Mouse (Mus musculus) liver, embryonic 11.5 days (tissue): ENCODE measurements at regions not wholly inside any gene's neighbourhood (a gene's known extent, or its start where the extent isn't known, plus 50 kb on each side); places are given as distances from the start of the nearest gene placed in this dataset.
"Not testable (repeated sequence)": the region's sequence is repeated elsewhere in the genome, so short reads cannot be mapped to it uniquely, and the experiment has no call there.

Source experiments
- ATAC-seq: fragments of 200-750 bp; cut with Nextera tagmentation; replicated peaks from 2 replicates; pipeline ENCODE4 v1.8.0; 2017; ENCODE audit warnings: moderate number of reproducible peaks, mild to moderate bottlenecking, moderate TSS enrichment, moderate library complexity; ENCODE audit not compliant: low FRiP score
- DNase-seq: peaks from one replicate; pipeline ENCODE4 v3.0.0-alpha.2; 2017; ENCODE audit warnings: low spot score
- H3K27ac ChIP-seq: fragments of 300-500 bp; sonication (generic); 2 replicates; pipeline ENCODE4 v1.5.1; 2014; ENCODE audit warnings: mild to moderate bottlenecking, low read depth, low read length, control low read depth
- H3K27me3 ChIP-seq: fragments of 300-500 bp; sonication (generic); replicated peaks from 2 replicates; pipeline ENCODE4 v1.6.1; 2014; ENCODE audit warnings: low read length, mixed read lengths; ENCODE audit not compliant: control insufficient read depth, insufficient read depth
- H3K36me3 ChIP-seq: fragments of 300-500 bp; sonication (generic); 2 replicates; pipeline ENCODE4 v1.6.1; 2014; ENCODE audit warnings: mild to moderate bottlenecking, low read length, moderate library complexity, mixed read lengths; ENCODE audit not compliant: control insufficient read depth, insufficient read depth
- H3K4me1 ChIP-seq: fragments of 300-500 bp; sonication (generic); replicated peaks from 2 replicates; pipeline ENCODE4 v1.6.1; 2014; ENCODE audit warnings: low read length, mixed read lengths; ENCODE audit not compliant: control insufficient read depth, insufficient read depth
- H3K4me2 ChIP-seq: fragments of 300-500 bp; sonication (generic); 2 replicates; pipeline ENCODE4 v1.6.1; 2014; ENCODE audit warnings: mild to moderate bottlenecking, control low read depth, moderate library complexity
- H3K4me3 ChIP-seq: fragments of 300-500 bp; sonication (generic); 2 replicates; pipeline ENCODE4 v1.5.1; 2014; ENCODE audit warnings: low read depth, low read length, control low read depth
- H3K9ac ChIP-seq: fragments of 300-500 bp; sonication (generic); 2 replicates; pipeline ENCODE4 v1.6.1; 2014; ENCODE audit warnings: low read depth, low read length, control low read depth
- H3K9me3 ChIP-seq: fragments of 300-500 bp; sonication (generic); 2 replicates; pipeline ENCODE4 v1.6.1; 2016; ENCODE audit warnings: low read length, inconsistent platforms, mixed read lengths; ENCODE audit not compliant: control insufficient read depth
- WGBS: fragments of 180-500 bp; shearing (Covaris S2); extraction: QIAGEN DNeasy Blood & Tissue Kit; methylation state at CpG from one replicate; pipeline ENCODE4 v1.1.7; 2014; 5-methylcytosine and 5-hydroxymethylcytosine counted together

GRCm38 (mm10) chr2:79044804-79045203, 176.9 kb downstream of the Ube2e3 start:
- 86% methylated on average over 3 of the region's 3 CpGs for WGBS
- DNase-seq, H3K4me2 ChIP-seq, H3K9me3 ChIP-seq, H3K9ac ChIP-seq, H3K4me1 ChIP-seq, H3K36me3 ChIP-seq, ATAC-seq, H3K4me3 ChIP-seq, H3K27ac ChIP-seq, H3K27me3 ChIP-seq: not testable (repeated sequence)

GRCm38 (mm10) chr2:79045508-79045907, 177.6 kb downstream of the Ube2e3 start:
- H3K4me2 ChIP-seq, result no peak overlapping the region
- no peaks in the 10 kb centered on the region for H3K36me3 ChIP-seq
- no peak for DNase-seq
- no peak overlapping the region for H3K4me3 ChIP-seq
- H3K9me3 ChIP-seq, result no peaks in the 10 kb centered on the region
- no peak overlapping the region for H3K9ac ChIP-seq
- H3K27me3 ChIP-seq, result no peaks in the 10 kb centered on the region
- no peak overlapping the region for H3K27ac ChIP-seq
- WGBS, result 71% methylated on average over 4 of the region's 4 CpGs
- ATAC-seq, result no peak
- H3K4me1 ChIP-seq, result no peaks in the 10 kb centered on the region

GRCm38 (mm10) chr2:79048020-79048419, 180.1 kb downstream of the Ube2e3 start:
- ATAC-seq (no peak), DNase-seq (no peak)
- no peak overlapping the region for H3K27ac ChIP-seq
- no peak overlapping the region for H3K4me3 ChIP-seq
- 77% methylated on average over 7 of the region's 7 CpGs for WGBS
- H3K27me3 ChIP-seq, result no peaks in the 10 kb centered on the region
- H3K4me2 ChIP-seq, result no peak overlapping the region
- no peaks in the 10 kb centered on the region for H3K9me3 ChIP-seq
- no peaks in the 10 kb centered on the region for H3K4me1 ChIP-seq
- H3K36me3 ChIP-seq, result no peaks in the 10 kb centered on the region
- H3K9ac ChIP-seq, result no peak overlapping the region

GRCm38 (mm10) chr2:79048777-79049537, 181.0 kb downstream of the Ube2e3 start:
- DNase-seq, result no peak
- Histone ChIP-seq H3K36me3 (no peaks in the 10 kb centered on the region), H3K27ac (no peak overlapping the region), H3K9me3 (no peaks in the 10 kb centered on the region), H3K9ac (no peak overlapping the region), H3K4me3 (no peak overlapping the region), H3K27me3 (no peaks in the 10 kb centered on the region), H3K4me2 (no peak overlapping the region), H3K4me1 (no peaks in the 10 kb centered on the region)
- ATAC-seq, result no peak
- WGBS, result 83% methylated on average over 5 of the region's 5 CpGs

- no peaks in the 10 kb centered on the region for H3K4me1 ChIP-seq
- WGBS, result 85% methylated on average over 1 of the region's 1 CpGs
- H3K36me3 ChIP-seq, result no peaks in the 10 kb centered on the region
- no peaks in the 10 kb centered on the region for H3K27me3 ChIP-seq
- H3K9me3 ChIP-seq, result no peaks in the 10 kb centered on the region
- no peak for DNase-seq
- no peak overlapping the region for H3K4me3 ChIP-seq
- H3K9ac ChIP-seq, result no peak overlapping the region
- no peak overlapping the region for H3K4me2 ChIP-seq
- no peak for ATAC-seq
- H3K27ac ChIP-seq, result no peak overlapping the region
Observed at GRCm38 (mm10) chr2:79050495-79051046, 182.6 kb downstream of the Ube2e3 start.

GRCm38 (mm10) chr2:79052226-79052625, 184.3 kb downstream of the Ube2e3 start:
- H3K36me3 ChIP-seq, result no peaks in the 10 kb centered on the region
- ATAC-seq, result no peak
- DNase-seq, result no peak
- no peak overlapping the region for H3K27ac ChIP-seq
- H3K4me1 ChIP-seq, result no peaks in the 10 kb centered on the region
- H3K9me3 ChIP-seq, result no peaks in the 10 kb centered on the region
- H3K27me3 ChIP-seq, result no peaks in the 10 kb centered on the region
- WGBS, result 67% methylated on average over 1 of the region's 1 CpGs
- no peak overlapping the region for H3K4me2 ChIP-seq
- no peak overlapping the region for H3K4me3 ChIP-seq
- no peak overlapping the region for H3K9ac ChIP-seq

GRCm38 (mm10) chr2:79056138-79056537, 188.2 kb downstream of the Ube2e3 start:
- DNase-seq, result no peak
- ATAC-seq, result no peak
- Histone ChIP-seq H3K4me1 (no peaks in the 10 kb centered on the region), H3K27ac (no peak overlapping the region), H3K27me3 (no peaks in the 10 kb centered on the region), H3K9me3 (no peaks in the 10 kb centered on the region), H3K36me3 (no peaks in the 10 kb centered on the region), H3K4me2 (no peak overlapping the region), H3K9ac (no peak overlapping the region), H3K4me3 (no peak overlapping the region)
- WGBS, result 59% methylated on average over 2 of the region's 2 CpGs

GRCm38 (mm10) chr2:79059115-79059943, 191.4 kb downstream of the Ube2e3 start:
- Histone ChIP-seq H3K9me3 (no peaks in the 10 kb centered on the region), H3K9ac (no peak overlapping the region), H3K27ac (no peak overlapping the region), H3K4me3 (no peak overlapping the region), H3K4me2 (no peak overlapping the region), H3K27me3 (no peaks in the 10 kb centered on the region), H3K4me1 (no peaks in the 10 kb centered on the region), H3K36me3 (no peaks in the 10 kb centered on the region)
- no peak for DNase-seq
- no peak for ATAC-seq
- WGBS, result 88% methylated on average over 7 of the region's 7 CpGs
